ENCODE assay signal across 7 mouse cellular contexts in genomic region chr9:44066785-44067225, GRCm38 (mm10). TPM values are rescaled to one million over a fixed set of nuclear protein-coding genes. Genes with fewer than 3 reads are reported as not detected.
DNase-seq lines count a peak whose midpoint lies in the region; ATAC-seq lines count a peak whose summit lies in the region.

TSS of gene Usp2 (plus strand) at chr9:44067021.

- DNase-seq in adrenal gland, postnatal 14 days, result peak; percentile 100
- DNase-seq in embryonic facial prominence, embryonic 11.5 days (ENCODE audit: low spot score), result peak; percentile 99
- DNase-seq in kidney, adult 11 months, result peak; percentile 99
- DNase-seq in limb, embryonic 10.5 days (ENCODE audit: low spot score), result peak; percentile 100
- peak; percentile 99 for DNase-seq in midbrain, embryonic 14.5 days
- peak; percentile 93 to 98 for DNase-seq in spleen, adult 18-20 months

- peak within 1 kb of the TSS; percentile 83 for H3K4me2 ChIP-seq in embryonic facial prominence, embryonic 11.5 days (ENCODE audit: low read depth, low read length)
- peak within 1 kb of the TSS; percentile 78 for H3K4me2 ChIP-seq in midbrain, embryonic 14.5 days (ENCODE audit: low read length)

- peak within 1 kb of the TSS; percentile 46 for H3K9ac ChIP-seq in embryonic facial prominence, embryonic 11.5 days (replicated peaks; ENCODE audit: low read length)
- H3K9ac ChIP-seq in midbrain, embryonic 14.5 days (replicated peaks; ENCODE audit: low read length), result peak within 1 kb of the TSS; percentile 51

- H3K27ac ChIP-seq in embryonic facial prominence, embryonic 11.5 days (replicated peaks; ENCODE audit: low read depth, low read length), result no peak within 1 kb of the TSS
- peak within 1 kb of the TSS; percentile 72 for H3K27ac ChIP-seq in limb, embryonic 10.5 days
- no peak within 1 kb of the TSS for H3K27ac ChIP-seq in midbrain, embryonic 14.5 days (replicated peaks; ENCODE audit: low read depth, low read length)

- peak within 1 kb of the TSS; percentile 48 for H3K4me3 ChIP-seq in embryonic facial prominence, embryonic 11.5 days (ENCODE audit: low read depth, low read length)
- peak within 1 kb of the TSS; percentile 62 for H3K4me3 ChIP-seq in limb, embryonic 10.5 days
- H3K4me3 ChIP-seq in midbrain, embryonic 14.5 days (replicated peaks; ENCODE audit: low read depth, low read length), result peak within 1 kb of the TSS; percentile 47

- H3K4me1 ChIP-seq in embryonic facial prominence, embryonic 11.5 days (ENCODE audit: control insufficient read depth, insufficient read depth, low read length), result peaks cover 7% of the 10 kb centered on the region; the same call in 1 of the 2 replicates
- H3K4me1 ChIP-seq in limb, embryonic 10.5 days, result peaks cover 34% of the 10 kb centered on the region
- H3K4me1 ChIP-seq in midbrain, embryonic 14.5 days (ENCODE audit: control insufficient read depth, insufficient read depth, low read length), result peaks cover 8% of the 10 kb centered on the region; the same call in 1 of the 2 replicates

- H3K27me3 ChIP-seq in embryonic facial prominence, embryonic 11.5 days (ENCODE audit: control insufficient read depth, insufficient read depth, low read length), result no peaks in the 10 kb centered on the region
- peaks cover 17% of the 10 kb centered on the region for H3K27me3 ChIP-seq in limb, embryonic 10.5 days (ENCODE audit: low read depth, poor library complexity, severe bottlenecking)
- H3K27me3 ChIP-seq in midbrain, embryonic 14.5 days (ENCODE audit: control insufficient read depth, insufficient read depth, low read length), result no peaks in the 10 kb centered on the region; the same call in 1 of the 2 replicates

- H3K9me3 ChIP-seq in embryonic facial prominence, embryonic 11.5 days (replicated peaks; ENCODE audit: control insufficient read depth, low read length), result no peaks in the 10 kb centered on the region
- no peaks in the 10 kb centered on the region for H3K9me3 ChIP-seq in limb, embryonic 10.5 days (replicated peaks)
- no peaks in the 10 kb centered on the region for H3K9me3 ChIP-seq in midbrain, embryonic 14.5 days (ENCODE audit: control insufficient read depth, low read length)

- ATAC-seq in embryonic facial prominence, embryonic 11.5 days (replicated peaks; ENCODE audit: insufficient number of reproducible peaks, low FRiP score, low TSS enrichment, low read depth), result peak; percentile 93
- ATAC-seq in granulocyte monocyte progenitor cell, adult 5-6 weeks (replicated peaks; ENCODE audit: poor library complexity, severe bottlenecking), result peak; percentile 97
- ATAC-seq in midbrain, embryonic 14.5 days (ENCODE audit: low FRiP score, low TSS enrichment), result peak; percentile 97

- no peaks in the 10 kb centered on the region for H3K36me3 ChIP-seq in embryonic facial prominence, embryonic 11.5 days (replicated peaks; ENCODE audit: control insufficient read depth, insufficient read depth, low read depth, low read length)
- no peaks in the 10 kb centered on the region for H3K36me3 ChIP-seq in limb, embryonic 10.5 days
- H3K36me3 ChIP-seq in midbrain, embryonic 14.5 days (ENCODE audit: control insufficient read depth, insufficient read depth, low read length), result no peaks in the 10 kb centered on the region

- WGBS in embryonic facial prominence, embryonic 11.5 days, result under 1% methylated on average over 38 of the region's 38 CpGs
- under 1% methylated on average over 38 of the region's 38 CpGs for WGBS in limb, embryonic 10.5 days
- WGBS in midbrain, embryonic 14.5 days, result under 1% methylated on average over 38 of the region's 38 CpGs

RNA-seq across cellular contexts. Expression of gene Usp2, which starts in this region (rescaled TPM):
- 49.5 and 54.9 TPM in 2 replicates for total RNA-seq in adrenal gland, postnatal 14 days (2021)
- 12.7 and 13.1 TPM in 2 replicates for polyA plus RNA-seq in embryonic facial prominence, embryonic 11.5 days (2014; fragmentation: Nextera tagmentation; extraction: Ambion mirVana)
- total RNA-seq in granulocyte monocyte progenitor cell, adult 5-6 weeks (2014; fragmentation: Nextera tagmentation), result 3.6 and 12.0 TPM in 2 replicates
- 1.2 and 3.1 TPM in 2 replicates for total RNA-seq in granulocyte monocyte progenitor cell, adult 5-6 weeks (2017)
- 8.9 and 10.7 TPM in 2 replicates for polyA plus RNA-seq in limb, embryonic 10.5 days (2016; fragmentation: Nextera tagmentation; extraction: Ambion mirVana)
- 6.6 and 9.4 TPM in 2 replicates for polyA plus RNA-seq in midbrain, embryonic 14.5 days (2014; fragmentation: Nextera tagmentation; extraction: Ambion mirVana)
